Mouse (Mus musculus): ENCODE results near the gene Kif18b. TPM values are rescaled to one million over a fixed set of nuclear protein-coding genes. Genes with fewer than 3 reads are reported as not detected.

The Kif18b gene
- polyA plus RNA-seq, 1 experiment, result not detected

DNA sequence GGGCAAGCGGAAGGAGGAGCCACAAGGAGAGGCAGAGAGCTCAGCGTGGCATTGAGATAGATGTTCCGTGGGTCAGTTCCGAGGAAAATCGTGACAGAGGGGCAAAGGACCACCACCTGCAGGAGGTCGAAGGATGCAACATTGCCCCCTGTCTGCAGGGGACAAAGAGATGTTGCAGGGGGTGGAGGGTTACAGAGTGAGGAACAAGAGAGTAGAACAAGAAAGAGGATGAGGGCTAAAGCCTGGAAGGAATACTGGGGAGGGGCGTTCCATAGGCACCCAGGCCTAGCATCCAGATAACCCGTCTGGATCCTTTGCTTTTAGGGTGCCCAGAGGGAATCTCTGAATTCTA lies 22.0 kb upstream of the Kif18b start:
- H3K4me1 ChIP-seq (ENCODE audit: control insufficient read depth, insufficient read depth, insufficient read length, low read length), result peaks cover 2% of the 10 kb centered on the region; the same call in 1 of the 2 replicates
- H3K4me3 ChIP-seq (ENCODE audit: insufficient read depth, low read depth, low read length), result peak overlapping the region; percentile 8
- H3K27ac ChIP-seq (replicated peaks; ENCODE audit: low read depth, low read length), result no peak overlapping the region

DNA sequence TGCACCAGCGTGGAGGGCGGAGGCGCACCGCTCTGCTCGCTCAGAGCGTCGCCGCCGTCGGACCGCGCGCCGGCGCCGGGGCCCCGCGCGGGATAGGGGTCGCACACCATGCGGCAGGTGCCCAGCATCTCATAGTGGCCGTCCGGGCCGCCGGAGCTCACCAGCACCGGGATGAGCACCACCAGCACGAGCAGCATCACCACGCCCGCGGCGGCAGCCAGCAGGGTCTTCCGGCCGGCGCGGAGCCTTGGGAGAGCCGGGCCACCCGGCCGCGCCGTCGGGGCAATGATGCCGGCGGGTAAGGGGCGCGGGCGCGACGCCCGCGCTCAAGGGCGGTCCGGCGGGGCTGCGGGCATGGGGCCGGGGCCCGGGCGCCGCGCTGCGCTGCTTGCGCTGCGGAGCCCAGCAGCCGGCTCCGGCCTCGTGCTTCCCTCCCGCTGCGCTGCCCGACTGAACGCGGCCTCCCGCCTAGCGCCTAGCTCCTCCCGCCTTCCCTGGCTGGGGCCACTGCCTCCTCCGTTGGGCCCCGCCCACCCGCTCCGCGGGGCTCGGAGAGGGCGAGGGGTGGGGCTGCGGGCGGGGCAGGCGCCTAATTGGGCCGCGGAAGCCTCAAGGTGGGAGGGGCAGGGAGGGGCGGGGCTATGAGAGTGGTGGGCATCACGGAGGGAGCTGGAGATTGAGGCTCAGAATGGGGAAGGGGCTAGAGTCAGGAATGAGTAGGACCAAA lies 21.5 kb upstream of the Kif18b start, which contains the start of gene C1ql1:
C1ql1 (minus strand) TSS at position 424 of the 727 bp plus-strand sequence.
- H3K4me3 ChIP-seq (ENCODE audit: insufficient read depth, low read depth, low read length), result peak within 1 kb of the TSS; percentile 11
- no peak within 1 kb of the TSS for H3K27ac ChIP-seq (replicated peaks; ENCODE audit: low read depth, low read length)
- peaks cover 2% of the 10 kb centered on the region; the same call in 1 of the 2 replicates for H3K4me1 ChIP-seq (ENCODE audit: control insufficient read depth, insufficient read depth, insufficient read length, low read length)

- Histone ChIP-seq H3K4me3 (ENCODE audit: insufficient read depth, low read depth, low read length) (peak overlapping the region; percentile 11), H3K4me1 (ENCODE audit: control insufficient read depth, insufficient read depth, insufficient read length, low read length) (peaks cover 2% of the 10 kb centered on the region; the same call in 1 of the 2 replicates), H3K27ac (replicated peaks; ENCODE audit: low read depth, low read length) (no peak overlapping the region)
Measured at GRCm38 (mm10) chr11:102945306-102946264, 20.7 kb upstream of the Kif18b start.

- Histone ChIP-seq H3K4me3 (ENCODE audit: insufficient read depth, low read depth, low read length) (no peak overlapping the region), H3K27ac (replicated peaks; ENCODE audit: low read depth, low read length) (no peak overlapping the region), H3K4me1 (ENCODE audit: control insufficient read depth, insufficient read depth, insufficient read length, low read length) (no peaks in the 10 kb centered on the region)
Measured at GRCm38 (mm10) chr11:102941236-102941635, 16.3 kb upstream of the Kif18b start.

GRCm38 (mm10) chr11:102939024-102939675 lies 14.2 kb upstream of the Kif18b start:
- Histone ChIP-seq H3K4me1 (ENCODE audit: control insufficient read depth, insufficient read depth, insufficient read length, low read length) (no peaks in the 10 kb centered on the region), H3K27ac (replicated peaks; ENCODE audit: low read depth, low read length) (no peak overlapping the region), H3K4me3 (ENCODE audit: insufficient read depth, low read depth, low read length) (no peak overlapping the region)

DNA sequence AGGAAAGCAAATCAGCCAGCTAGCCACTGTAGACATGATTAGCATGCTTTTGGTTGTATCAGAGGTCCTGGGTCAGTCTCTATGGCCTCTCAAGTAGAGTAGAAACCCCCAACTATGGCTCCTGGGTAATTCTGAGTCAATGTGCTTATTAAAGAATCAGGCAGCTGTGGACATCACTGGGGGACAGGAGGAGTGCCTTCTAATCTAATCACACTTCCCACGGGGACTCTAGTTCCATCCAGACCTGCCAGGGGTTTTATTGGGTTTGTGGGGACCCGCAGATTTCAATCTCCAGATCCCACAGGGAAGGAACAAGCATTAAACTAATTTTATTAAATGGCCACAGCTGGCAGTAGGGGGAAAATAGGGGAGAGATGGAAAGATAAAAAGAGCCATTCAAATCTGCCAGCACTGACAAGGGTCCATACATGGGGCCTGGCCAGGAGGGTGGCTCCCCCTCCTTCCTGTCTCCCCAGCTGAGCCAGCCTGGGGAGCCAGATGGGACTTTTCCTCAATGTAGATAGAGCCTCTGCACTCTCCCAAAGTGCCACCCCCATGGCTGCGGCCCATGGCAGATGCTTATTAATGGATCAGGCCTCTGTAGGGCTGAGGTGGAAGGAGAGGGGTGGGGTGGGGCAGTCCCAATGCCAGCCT lies 12.7 kb upstream of the Kif18b start:
- H3K4me1 ChIP-seq (ENCODE audit: control insufficient read depth, insufficient read depth, insufficient read length, low read length), result no peaks in the 10 kb centered on the region
- no peak overlapping the region for H3K27ac ChIP-seq (replicated peaks; ENCODE audit: low read depth, low read length)
- no peak overlapping the region for H3K4me3 ChIP-seq (ENCODE audit: insufficient read depth, low read depth, low read length)

DNA sequence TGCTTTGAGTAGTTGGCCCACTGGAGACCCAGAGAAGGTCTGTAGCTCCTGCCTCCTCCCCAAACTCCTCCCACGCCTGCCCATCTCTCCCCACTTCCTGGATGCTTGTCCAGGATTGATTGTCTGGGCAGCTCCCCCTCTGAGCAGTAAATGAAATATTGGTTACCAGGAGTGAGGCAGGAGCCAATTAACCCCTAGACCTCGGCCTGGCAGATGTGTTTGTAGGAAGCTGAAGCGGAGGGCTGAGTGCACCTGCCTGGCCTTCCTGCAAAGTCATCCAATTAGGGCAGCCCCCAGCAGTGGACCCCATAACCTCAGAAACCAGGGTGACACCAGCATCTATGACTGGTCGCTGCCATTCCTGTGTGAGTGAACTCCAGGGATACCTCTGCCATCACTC lies 11.3 kb upstream of the Kif18b start:
- H3K4me3 ChIP-seq (ENCODE audit: insufficient read depth, low read depth, low read length), result no peak overlapping the region
- H3K27ac ChIP-seq (replicated peaks; ENCODE audit: low read depth, low read length), result no peak overlapping the region
- no peaks in the 10 kb centered on the region for H3K4me1 ChIP-seq (ENCODE audit: control insufficient read depth, insufficient read depth, insufficient read length, low read length)

DNA sequence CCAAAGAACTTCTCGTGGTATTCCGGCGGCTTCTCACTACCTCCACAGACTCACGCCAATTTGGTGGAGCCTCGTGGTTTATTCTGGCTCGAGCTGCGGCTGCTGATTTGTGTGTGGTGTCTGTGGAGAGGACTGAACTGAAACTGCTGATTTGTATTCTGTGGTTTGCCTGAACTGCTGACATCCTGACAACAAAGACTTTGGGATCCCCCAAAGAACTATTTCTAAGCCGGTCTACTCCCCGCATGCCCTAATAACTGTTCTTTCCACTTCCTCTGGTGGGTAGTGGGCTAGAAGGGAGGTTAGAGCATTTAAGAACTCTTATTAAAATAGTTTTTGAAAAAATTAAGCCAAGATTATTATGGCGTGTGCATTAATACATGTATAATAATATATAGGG lies 5.7 kb upstream of the Kif18b start:
- Histone ChIP-seq H3K4me3 (ENCODE audit: insufficient read depth, low read depth, low read length) (no peak overlapping the region), H3K27ac (replicated peaks; ENCODE audit: low read depth, low read length) (no peak overlapping the region), H3K4me1 (ENCODE audit: control insufficient read depth, insufficient read depth, insufficient read length, low read length) (no peaks in the 10 kb centered on the region)

GRCm38 (mm10) chr11:102925351-102925717 lies 410 bp upstream of the Kif18b start:
- Histone ChIP-seq H3K4me3 (ENCODE audit: insufficient read depth, low read depth, low read length) (peak overlapping the region; percentile 70), H3K4me1 (ENCODE audit: control insufficient read depth, insufficient read depth, insufficient read length, low read length) (no peaks in the 10 kb centered on the region), H3K27ac (replicated peaks; ENCODE audit: low read depth, low read length) (no peak overlapping the region)

DNA sequence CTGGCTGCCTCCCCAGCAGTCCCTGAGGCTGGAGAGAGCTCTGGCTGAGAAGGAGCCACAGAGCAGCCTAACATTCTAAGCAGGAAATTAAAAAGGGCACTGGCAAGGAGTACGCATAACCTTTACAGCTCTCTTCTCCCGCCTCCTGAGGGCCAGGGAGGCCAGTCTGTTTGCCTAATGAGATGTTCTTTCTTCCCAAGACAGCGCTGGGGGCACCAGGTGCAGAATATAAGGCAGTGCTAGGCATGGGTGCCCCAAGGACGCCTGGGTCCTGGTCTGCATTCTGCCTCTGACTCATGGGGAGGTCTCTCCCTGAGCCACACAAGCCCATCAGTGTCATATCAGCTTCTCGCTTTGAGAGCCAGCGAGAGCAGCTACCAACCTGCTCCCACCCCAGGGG lies 3.4 kb downstream of the Kif18b start:
- Histone ChIP-seq H3K27ac (replicated peaks; ENCODE audit: low read depth, low read length) (no peak overlapping the region), H3K4me1 (ENCODE audit: control insufficient read depth, insufficient read depth, insufficient read length, low read length) (no peaks in the 10 kb centered on the region), H3K4me3 (ENCODE audit: insufficient read depth, low read depth, low read length) (no peak overlapping the region)

GRCm38 (mm10) chr11:102918077-102918476 lies 6.8 kb downstream of the Kif18b start:
- Histone ChIP-seq H3K4me3 (ENCODE audit: insufficient read depth, low read depth, low read length) (no peak overlapping the region), H3K4me1 (ENCODE audit: control insufficient read depth, insufficient read depth, insufficient read length, low read length) (no peaks in the 10 kb centered on the region), H3K27ac (replicated peaks; ENCODE audit: low read depth, low read length) (no peak overlapping the region)

- no peak overlapping the region for H3K4me3 ChIP-seq (ENCODE audit: insufficient read depth, low read depth, low read length)
Measured at GRCm38 (mm10) chr11:102915380-102915779, 9.5 kb downstream of the Kif18b start.

GRCm38 (mm10) chr11:102911376-102911775 lies 13.5 kb downstream of the Kif18b start:
- H3K4me1 ChIP-seq (ENCODE audit: control insufficient read depth, insufficient read depth, insufficient read length, low read length), result no peaks in the 10 kb centered on the region
- H3K4me3 ChIP-seq (ENCODE audit: insufficient read depth, low read depth, low read length), result no peak overlapping the region
- no peak overlapping the region for H3K27ac ChIP-seq (replicated peaks; ENCODE audit: low read depth, low read length)

More at GRCm38 (mm10) chr11:102915380-102915779, 9.5 kb downstream of the Kif18b start:
- no peaks in the 10 kb centered on the region for H3K4me1 ChIP-seq (ENCODE audit: control insufficient read depth, insufficient read depth, insufficient read length, low read length)
- no peak overlapping the region for H3K27ac ChIP-seq (replicated peaks; ENCODE audit: low read depth, low read length)

DNA sequence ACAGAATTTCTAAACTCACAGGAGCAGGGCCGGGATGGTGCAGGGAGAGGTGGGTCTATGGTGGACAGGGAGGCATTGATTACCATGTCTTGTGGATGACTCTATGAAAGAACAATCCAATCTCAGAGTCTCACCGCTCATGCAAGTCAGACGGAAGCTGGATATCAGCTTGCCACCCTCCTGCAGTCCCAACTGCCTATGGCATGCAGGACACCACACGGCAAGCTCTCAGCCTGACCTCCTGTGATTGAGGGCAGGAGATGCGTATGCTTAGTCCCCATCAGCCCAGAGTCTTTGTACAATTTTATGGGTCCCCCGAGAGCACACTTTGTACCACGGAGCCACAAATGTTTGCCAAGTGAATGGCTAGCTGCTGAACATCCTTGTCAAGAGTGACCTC lies 21.3 kb downstream of the Kif18b start:
- H3K27ac ChIP-seq (replicated peaks; ENCODE audit: low read depth, low read length), result no peak overlapping the region
- no peaks in the 10 kb centered on the region for H3K4me1 ChIP-seq (ENCODE audit: control insufficient read depth, insufficient read depth, insufficient read length, low read length)
- no peak overlapping the region for H3K4me3 ChIP-seq (ENCODE audit: insufficient read depth, low read depth, low read length)

DNA sequence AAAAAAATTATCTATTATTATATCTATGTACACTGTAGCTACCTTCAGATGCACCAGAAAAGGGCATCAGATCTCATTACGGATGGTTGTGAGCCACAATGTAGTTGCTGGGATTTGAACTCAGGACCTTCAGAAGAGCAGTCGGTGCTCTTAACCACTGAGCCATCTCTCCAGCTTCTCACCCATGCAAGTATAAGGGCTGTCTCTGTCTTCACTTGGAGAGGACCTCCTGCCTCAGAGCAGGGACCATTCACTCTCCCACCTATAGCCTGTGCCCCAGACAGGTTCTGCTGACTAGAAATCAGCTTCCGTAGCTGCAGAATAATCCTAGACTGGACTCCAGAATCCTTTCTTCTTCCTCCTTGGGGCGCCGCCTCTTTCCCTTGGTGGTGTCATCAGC lies 22.8 kb downstream of the Kif18b start:
- Histone ChIP-seq H3K4me1 (ENCODE audit: control insufficient read depth, insufficient read depth, insufficient read length, low read length) (no peaks in the 10 kb centered on the region), H3K4me3 (ENCODE audit: insufficient read depth, low read depth, low read length) (no peak overlapping the region), H3K27ac (replicated peaks; ENCODE audit: low read depth, low read length) (no peak overlapping the region)
